Mouse (Mus musculus): ENCODE data around the gene Rflnb. TPM values are rescaled to one million over a fixed set of nuclear protein-coding genes. Genes with fewer than 3 reads are reported as not detected.

Rflnb gene
- polyA plus RNA-seq, 1 experiment from 2014 or later, result 12.7 TPM

DNA sequence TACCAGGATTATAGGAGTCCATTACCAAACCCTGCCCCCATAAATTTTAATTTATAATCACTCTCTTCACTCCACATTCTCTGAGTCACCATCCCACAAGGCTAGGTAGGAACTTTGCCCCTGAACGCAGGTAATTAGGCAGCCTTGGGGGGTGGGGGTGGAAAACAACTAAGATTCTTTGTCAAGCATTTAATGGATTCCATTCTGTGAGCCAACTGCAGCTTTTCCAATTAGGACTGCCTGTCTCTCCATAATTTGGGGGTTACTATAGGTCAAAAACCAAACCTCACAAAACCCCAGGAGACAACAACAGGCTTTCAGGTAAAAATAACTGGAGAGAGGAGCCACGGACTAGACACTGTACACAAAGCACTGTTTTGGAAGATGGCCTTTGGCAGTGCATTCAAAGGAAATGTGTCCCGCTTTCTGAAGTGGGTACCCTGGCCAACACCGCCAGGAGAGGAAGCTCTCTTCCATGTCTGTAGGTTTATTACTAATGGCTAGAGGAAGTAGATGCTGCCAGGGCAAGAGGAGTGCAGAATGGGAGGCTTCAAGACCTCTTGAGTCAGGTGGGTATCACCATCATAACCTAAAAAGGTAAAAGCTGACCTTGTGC is 13.3 kb upstream of the Rflnb start:
- ATAC-seq, result no peak
- Histone ChIP-seq H3K9me3 (replicated peaks; ENCODE audit: control insufficient read depth, low read length, poor library complexity, severe bottlenecking) (no peaks in the 10 kb centered on the region), H3K36me3 (ENCODE audit: control insufficient read depth, insufficient read depth, low read length) (no peaks in the 10 kb centered on the region; the same call in 1 of the 2 replicates), H3K27ac (ENCODE audit: low read length) (no peak overlapping the region), H3K27me3 (ENCODE audit: control insufficient read depth, insufficient read depth, low read depth, low read length) (no peaks in the 10 kb centered on the region), H3K9ac (ENCODE audit: low read depth, low read length) (no peak overlapping the region), H3K4me1 (ENCODE audit: control insufficient read depth, insufficient read depth, low read length) (peaks cover 6% of the 10 kb centered on the region; the same call in 1 of the 2 replicates), H3K4me2 (ENCODE audit: low read length) (no peak overlapping the region), H3K4me3 (ENCODE audit: low read depth, low read length) (no peak overlapping the region)
- 80% methylated on average over 4 of the region's 4 CpGs for WGBS

DNA sequence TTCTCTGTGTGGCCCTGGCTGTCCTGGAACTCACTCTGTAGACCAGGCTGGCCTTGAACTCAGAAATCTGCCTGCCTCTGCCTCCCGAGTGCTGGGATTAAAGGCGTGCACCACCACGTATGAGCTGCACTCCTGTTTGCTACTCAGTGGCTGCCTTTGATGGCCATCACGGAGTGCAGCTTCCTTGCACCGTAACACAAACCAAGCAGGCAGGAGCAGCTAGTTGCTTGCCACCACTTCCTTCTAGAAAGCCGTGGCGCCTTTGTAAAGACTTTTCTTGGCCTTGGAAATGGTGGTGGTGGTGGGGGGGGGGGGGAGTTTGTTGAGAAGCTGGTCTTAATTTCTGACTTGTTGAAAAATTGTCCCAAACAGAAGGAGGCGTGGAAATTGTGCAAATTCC is 12.5 kb upstream of the Rflnb start:
- no peaks in the 10 kb centered on the region for H3K27me3 ChIP-seq (ENCODE audit: control insufficient read depth, insufficient read depth, low read depth, low read length)
- peaks cover 6% of the 10 kb centered on the region; the same call in 1 of the 2 replicates for H3K4me1 ChIP-seq (ENCODE audit: control insufficient read depth, insufficient read depth, low read length)
- H3K9ac ChIP-seq (ENCODE audit: low read depth, low read length), result no peak overlapping the region
- H3K4me3 ChIP-seq (ENCODE audit: low read depth, low read length), result no peak overlapping the region
- no peak for ATAC-seq
- WGBS, result 81% methylated on average over 8 of the region's 8 CpGs
- H3K27ac ChIP-seq (ENCODE audit: low read length), result no peak overlapping the region
- no peak overlapping the region for H3K4me2 ChIP-seq (ENCODE audit: low read length)
- no peaks in the 10 kb centered on the region for H3K9me3 ChIP-seq (replicated peaks; ENCODE audit: control insufficient read depth, low read length, poor library complexity, severe bottlenecking)
- H3K36me3 ChIP-seq (ENCODE audit: control insufficient read depth, insufficient read depth, low read length), result no peaks in the 10 kb centered on the region; the same call in 1 of the 2 replicates

DNA sequence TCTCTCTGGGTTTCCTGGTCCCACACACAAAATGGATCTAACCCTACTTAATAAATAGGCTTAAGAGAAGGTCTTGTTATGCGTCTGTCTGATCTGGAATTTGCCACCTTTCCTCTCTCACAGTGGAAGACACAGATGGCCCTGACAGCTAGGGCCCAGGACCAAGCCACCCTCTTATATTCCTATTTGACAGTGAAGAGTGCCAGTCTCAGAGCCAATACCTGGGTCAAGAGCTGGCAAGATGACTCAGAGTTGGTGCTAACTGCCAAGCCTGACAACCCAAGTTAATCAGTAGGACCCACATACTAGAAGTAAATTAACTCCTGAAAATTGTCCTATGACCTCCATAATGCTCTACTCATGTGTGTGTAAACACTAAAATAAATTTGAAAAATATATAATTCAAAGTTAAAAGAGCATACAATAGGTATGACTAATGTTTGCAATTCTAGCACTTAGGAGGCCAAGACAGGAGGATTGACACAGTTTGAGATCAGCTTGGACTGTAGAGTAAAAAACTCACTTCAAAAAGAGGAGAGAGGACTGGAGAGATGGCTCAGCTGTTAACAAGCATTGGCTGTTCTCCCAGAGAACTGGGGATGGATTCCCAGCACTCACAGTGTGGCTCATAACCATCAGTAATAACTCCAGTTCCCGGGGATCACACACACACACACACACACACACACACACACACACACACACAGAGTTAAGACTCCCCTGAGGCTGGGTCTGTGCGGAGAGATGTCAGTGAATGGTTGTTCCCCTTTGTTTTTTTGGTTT is 11.9 kb upstream of the Rflnb start:
- ATAC-seq, result no peak
- no peak overlapping the region for H3K4me3 ChIP-seq (ENCODE audit: low read depth, low read length)
- H3K9me3 ChIP-seq (replicated peaks; ENCODE audit: control insufficient read depth, low read length, poor library complexity, severe bottlenecking), result no peaks in the 10 kb centered on the region
- H3K27ac ChIP-seq (ENCODE audit: low read length), result no peak overlapping the region
- H3K4me2 ChIP-seq (ENCODE audit: low read length), result no peak overlapping the region
- H3K4me1 ChIP-seq (ENCODE audit: control insufficient read depth, insufficient read depth, low read length), result peaks cover 6% of the 10 kb centered on the region; the same call in 1 of the 2 replicates
- H3K9ac ChIP-seq (ENCODE audit: low read depth, low read length), result no peak overlapping the region
- no peaks in the 10 kb centered on the region for H3K27me3 ChIP-seq (ENCODE audit: control insufficient read depth, insufficient read depth, low read depth, low read length)
- H3K36me3 ChIP-seq (ENCODE audit: control insufficient read depth, insufficient read depth, low read length), result no peaks in the 10 kb centered on the region
- 82% methylated on average over 3 of the region's 3 CpGs for WGBS

DNA sequence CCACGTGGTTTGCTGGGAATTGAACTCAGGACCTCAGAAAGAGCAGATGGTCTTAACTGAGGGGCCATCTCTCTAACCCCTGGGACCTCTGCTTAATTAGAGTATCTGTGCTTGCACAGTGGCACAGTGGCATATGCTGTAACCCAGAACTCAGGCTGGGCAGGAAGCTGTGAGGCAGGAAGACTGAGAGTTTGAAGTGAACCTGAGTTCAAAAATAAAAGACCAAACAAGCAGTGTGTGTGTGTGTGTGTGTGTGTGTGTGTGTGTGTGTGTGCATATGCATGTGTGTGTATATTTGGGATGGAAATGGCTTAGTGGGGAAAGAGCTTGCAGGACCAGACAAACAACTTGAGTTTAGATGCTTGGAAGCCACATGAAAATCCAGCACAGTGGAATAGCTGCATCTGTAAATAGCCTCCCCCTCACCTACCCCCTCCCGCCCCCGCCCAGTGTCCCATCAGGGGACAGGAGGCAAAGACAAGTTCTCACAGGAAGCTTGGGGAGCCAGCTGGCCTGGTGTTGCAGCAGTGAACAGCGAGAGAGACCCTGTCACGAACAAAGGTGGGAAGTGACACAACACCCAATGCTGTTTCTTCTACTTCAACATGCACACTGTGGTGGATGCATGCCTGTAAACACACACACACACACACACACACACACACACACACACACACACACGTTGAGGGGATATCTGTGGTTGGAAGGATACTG is 10.2 kb upstream of the Rflnb start:
- 42% methylated on average over 6 of the region's 6 CpGs for WGBS
- no peak overlapping the region for H3K9ac ChIP-seq (ENCODE audit: low read depth, low read length)

DNA sequence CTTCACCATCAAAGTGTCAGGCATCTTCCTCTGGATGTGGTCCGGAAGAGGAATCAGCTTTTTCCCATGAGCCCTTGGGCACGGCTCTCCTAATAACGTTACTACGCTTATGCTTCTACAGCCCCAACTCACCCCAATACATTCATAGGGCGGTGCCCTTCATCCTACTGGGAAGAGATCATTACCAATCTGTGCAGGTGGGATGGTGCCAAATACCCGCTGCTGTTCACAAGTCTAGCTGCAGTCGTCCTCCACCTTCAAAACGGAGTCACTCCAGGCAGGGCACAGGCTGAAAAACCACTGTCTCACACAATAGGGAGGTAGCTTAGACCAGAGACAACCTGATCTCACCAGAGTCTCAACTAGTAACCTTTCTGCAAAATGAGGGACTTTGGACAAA is 7.6 kb upstream of the Rflnb start:
- WGBS, result 84% methylated on average over 8 of the region's 8 CpGs
- H3K4me2 ChIP-seq (ENCODE audit: low read length), result no peak overlapping the region
- no peak overlapping the region for H3K9ac ChIP-seq (ENCODE audit: low read depth, low read length)
- no peak overlapping the region for H3K4me3 ChIP-seq (ENCODE audit: low read depth, low read length)
- no peak overlapping the region for H3K27ac ChIP-seq (ENCODE audit: low read length)
- H3K4me1 ChIP-seq (ENCODE audit: control insufficient read depth, insufficient read depth, low read length), result no peaks in the 10 kb centered on the region
- H3K36me3 ChIP-seq (ENCODE audit: control insufficient read depth, insufficient read depth, low read length), result no peaks in the 10 kb centered on the region
- no peak for ATAC-seq
- no peaks in the 10 kb centered on the region for H3K9me3 ChIP-seq (replicated peaks; ENCODE audit: control insufficient read depth, low read length, poor library complexity, severe bottlenecking)
- no peaks in the 10 kb centered on the region for H3K27me3 ChIP-seq (ENCODE audit: control insufficient read depth, insufficient read depth, low read depth, low read length)

More for the DNA sequence above, 10.2 kb upstream of the Rflnb start:
- ATAC-seq, result no peak
- no peak overlapping the region for H3K4me3 ChIP-seq (ENCODE audit: low read depth, low read length)
- 0 out of 2 replicates have a peak, but pooled peaks cover under 1% of the 10 kb centered on the region for H3K4me1 ChIP-seq (ENCODE audit: control insufficient read depth, insufficient read depth, low read length)
- no peak overlapping the region for H3K27ac ChIP-seq (ENCODE audit: low read length)
- H3K4me2 ChIP-seq (ENCODE audit: low read length), result no peak overlapping the region
- no peaks in the 10 kb centered on the region for H3K27me3 ChIP-seq (ENCODE audit: control insufficient read depth, insufficient read depth, low read depth, low read length)
- H3K36me3 ChIP-seq (ENCODE audit: control insufficient read depth, insufficient read depth, low read length), result no peaks in the 10 kb centered on the region
- H3K9me3 ChIP-seq (replicated peaks; ENCODE audit: control insufficient read depth, low read length, poor library complexity, severe bottlenecking), result no peaks in the 10 kb centered on the region

DNA sequence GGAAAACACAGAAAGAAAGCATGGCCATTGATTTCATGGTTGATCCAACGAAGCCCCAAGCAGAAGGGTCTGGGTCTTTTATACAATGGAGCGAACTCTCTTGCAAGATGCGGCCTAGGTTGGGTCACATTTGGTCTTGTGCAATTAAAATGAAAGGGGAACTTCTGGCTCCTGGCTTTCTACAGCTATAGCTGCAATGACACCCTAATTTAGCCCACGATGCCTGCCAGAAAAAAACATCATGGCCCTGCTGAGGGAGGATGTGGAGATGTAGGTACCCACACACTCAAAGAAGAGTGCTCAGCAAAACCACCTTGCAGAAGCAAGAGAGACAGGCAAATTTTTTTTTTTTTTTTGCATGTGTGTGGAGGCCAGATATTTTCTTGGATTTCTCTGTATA is 6.3 kb upstream of the Rflnb start:
- H3K36me3 ChIP-seq (ENCODE audit: control insufficient read depth, insufficient read depth, low read length), result no peaks in the 10 kb centered on the region
- ATAC-seq, result no peak
- no peak overlapping the region for H3K9ac ChIP-seq (ENCODE audit: low read depth, low read length)
- WGBS, result 73% methylated on average over 4 of the region's 4 CpGs
- no peaks in the 10 kb centered on the region for H3K4me1 ChIP-seq (ENCODE audit: control insufficient read depth, insufficient read depth, low read length)
- no peak overlapping the region for H3K27ac ChIP-seq (ENCODE audit: low read length)
- no peak overlapping the region for H3K4me2 ChIP-seq (ENCODE audit: low read length)
- H3K9me3 ChIP-seq (replicated peaks; ENCODE audit: control insufficient read depth, low read length, poor library complexity, severe bottlenecking), result no peaks in the 10 kb centered on the region
- no peak overlapping the region for H3K4me3 ChIP-seq (ENCODE audit: low read depth, low read length)
- no peaks in the 10 kb centered on the region; the same call in 1 of the 2 replicates for H3K27me3 ChIP-seq (ENCODE audit: control insufficient read depth, insufficient read depth, low read depth, low read length)

DNA sequence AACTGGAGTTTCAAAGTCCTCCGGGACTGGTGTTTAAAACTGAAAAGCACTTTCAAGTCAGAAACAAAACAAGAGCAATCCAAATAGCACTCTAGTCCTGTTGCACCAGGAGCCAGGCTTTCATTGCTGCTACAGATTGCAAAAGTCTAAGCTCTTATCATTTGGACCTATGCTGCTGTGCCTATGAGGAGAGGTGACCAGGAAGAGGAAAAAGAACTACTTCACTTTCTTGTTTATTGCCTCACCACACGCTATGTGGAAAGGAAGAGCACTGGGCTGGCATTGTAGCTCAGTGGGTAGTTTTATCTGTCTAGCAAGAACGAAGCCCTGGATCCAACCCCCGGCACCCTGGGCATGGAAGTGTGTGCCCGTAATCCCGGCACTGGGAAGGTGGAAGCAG is 5.8 kb upstream of the Rflnb start:
- H3K4me2 ChIP-seq (ENCODE audit: low read length), result no peak overlapping the region
- no peaks in the 10 kb centered on the region for H3K36me3 ChIP-seq (ENCODE audit: control insufficient read depth, insufficient read depth, low read length)
- WGBS, result 66% methylated on average over 6 of the region's 6 CpGs
- H3K27me3 ChIP-seq (ENCODE audit: control insufficient read depth, insufficient read depth, low read depth, low read length), result no peaks in the 10 kb centered on the region; the same call in 1 of the 2 replicates
- no peak overlapping the region for H3K27ac ChIP-seq (ENCODE audit: low read length)
- H3K9ac ChIP-seq (ENCODE audit: low read depth, low read length), result no peak overlapping the region
- no peak for ATAC-seq
- H3K9me3 ChIP-seq (replicated peaks; ENCODE audit: control insufficient read depth, low read length, poor library complexity, severe bottlenecking), result no peaks in the 10 kb centered on the region
- no peak overlapping the region for H3K4me3 ChIP-seq (ENCODE audit: low read depth, low read length)
- no peaks in the 10 kb centered on the region for H3K4me1 ChIP-seq (ENCODE audit: control insufficient read depth, insufficient read depth, low read length)

DNA sequence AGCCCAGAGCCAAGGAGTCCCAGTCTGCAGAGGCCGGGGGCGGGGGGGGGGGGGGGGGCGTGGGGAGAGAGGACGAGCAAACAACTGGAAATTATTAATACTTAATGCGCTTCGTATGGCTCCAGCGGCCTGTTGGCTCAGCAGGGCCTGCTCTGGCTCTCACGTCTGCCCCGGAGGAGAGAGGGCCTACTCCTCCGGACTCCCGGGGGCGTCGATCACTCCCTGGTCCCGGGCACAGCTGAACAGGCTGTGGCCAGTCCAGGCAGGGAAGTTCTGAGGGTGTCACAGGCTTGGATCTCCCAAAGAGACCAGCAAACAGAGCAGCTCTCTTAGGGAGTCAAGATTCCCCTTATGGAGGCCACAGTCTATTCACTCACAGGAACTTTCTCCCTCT is 487 bp upstream of the Rflnb start:
- peak overlapping the region; percentile 64 for H3K4me3 ChIP-seq (ENCODE audit: low read depth, low read length)
- no peaks in the 10 kb centered on the region for H3K9me3 ChIP-seq (replicated peaks; ENCODE audit: control insufficient read depth, low read length, poor library complexity, severe bottlenecking)
- no peaks in the 10 kb centered on the region for H3K36me3 ChIP-seq (ENCODE audit: control insufficient read depth, insufficient read depth, low read length)
- peaks cover 5% of the 10 kb centered on the region; the same call in 1 of the 2 replicates for H3K27me3 ChIP-seq (ENCODE audit: control insufficient read depth, insufficient read depth, low read depth, low read length)
- peak overlapping the region; percentile 57; the same call in 1 of the 2 replicates for H3K9ac ChIP-seq (ENCODE audit: low read depth, low read length)
- 2% methylated on average over 10 of the region's 14 CpGs for WGBS
- 0 out of 2 replicates have a peak, but pooled peaks have one; percentile 27 for ATAC-seq
- H3K4me2 ChIP-seq (ENCODE audit: low read length), result peak overlapping the region; percentile 67
- no peak overlapping the region for H3K27ac ChIP-seq (ENCODE audit: low read length)
- peaks cover 9% of the 10 kb centered on the region for H3K4me1 ChIP-seq (ENCODE audit: control insufficient read depth, insufficient read depth, low read length)
